In the genomic region with DNA sequence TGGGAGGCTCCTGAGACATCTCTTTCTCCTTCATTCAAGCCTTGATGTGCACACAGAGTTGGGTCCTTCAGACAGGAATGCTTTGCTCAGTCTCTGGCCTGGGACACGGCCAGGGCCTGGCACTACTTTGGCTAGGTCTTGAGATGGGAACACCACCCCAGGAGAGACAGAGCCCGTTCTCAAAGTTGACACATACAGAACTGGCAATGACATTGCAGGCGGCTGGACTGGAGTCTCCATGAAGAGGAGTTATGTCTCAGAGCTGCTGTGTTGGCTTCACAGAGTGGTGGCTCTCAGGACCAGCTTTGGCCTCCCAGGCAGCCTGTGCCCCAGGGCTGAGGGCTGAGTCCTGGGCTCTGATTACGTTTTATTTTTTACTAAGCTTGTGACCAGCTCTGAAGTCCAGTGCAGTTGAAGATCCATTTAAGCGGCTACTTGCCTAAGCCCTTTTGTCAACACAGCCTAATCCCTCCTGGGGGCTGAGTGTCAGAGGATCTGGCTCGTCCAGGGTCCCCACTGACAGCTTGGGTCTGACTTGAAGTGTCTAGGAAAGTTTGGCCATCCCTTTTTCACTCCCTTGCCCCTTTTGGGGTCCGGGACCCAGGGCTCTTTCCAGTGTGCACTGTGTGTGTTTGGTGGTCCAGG, we compare ENCODE assay signal across 8 mouse cellular contexts. TPM values are rescaled to one million over a fixed set of nuclear protein-coding genes. Genes with fewer than 3 reads are reported as not detected.
DNase-seq lines count a peak whose midpoint lies in the region; ATAC-seq lines count a peak whose summit lies in the region.

No protein-coding gene starts in this region.

- H3K36me3 ChIP-seq in hindbrain, embryonic 12.5 days, result no peaks in the 10 kb centered on the region
- no peaks in the 10 kb centered on the region for H3K36me3 ChIP-seq in limb, embryonic 15.5 days
- no peaks in the 10 kb centered on the region for H3K36me3 ChIP-seq in stomach, embryonic 14.5 days (ENCODE audit: control insufficient read depth, insufficient read depth, low read length)

- DNase-seq in urinary bladder, postnatal 25 days (ENCODE audit: low spot score), result peak; percentile 20
- no peak for DNase-seq in urinary bladder, adult 2 months (ENCODE audit: low spot score)
- no peak for DNase-seq in T-cell, adult 2 months (ENCODE audit: low spot score)
- DNase-seq in spleen, postnatal 36 days (ENCODE audit: low spot score in 2 of 2), result no peak
- DNase-seq in cerebellum, adult 11-12 months, result no peak

- H3K9me3 ChIP-seq in hindbrain, embryonic 12.5 days (replicated peaks), result no peaks in the 10 kb centered on the region
- H3K9me3 ChIP-seq in limb, embryonic 15.5 days, result no peaks in the 10 kb centered on the region
- no peaks in the 10 kb centered on the region for H3K9me3 ChIP-seq in stomach, embryonic 14.5 days (ENCODE audit: control insufficient read depth, low read depth, low read length)

- peak overlapping the region; percentile 86 for H3K4me2 ChIP-seq in hindbrain, embryonic 12.5 days (replicated peaks)
- H3K4me2 ChIP-seq in limb, embryonic 15.5 days, result peak overlapping the region; percentile 78
- H3K4me2 ChIP-seq in stomach, embryonic 14.5 days (replicated peaks; ENCODE audit: low read depth, low read length), result peak overlapping the region; percentile 95

- 28% methylated on average over 7 of the region's 7 CpGs for WGBS in hindbrain, embryonic 12.5 days
- WGBS in limb, embryonic 15.5 days, result 28% methylated on average over 7 of the region's 7 CpGs
- 20% methylated on average over 7 of the region's 7 CpGs for WGBS in stomach, embryonic 14.5 days

- H3K4me3 ChIP-seq in hindbrain, embryonic 12.5 days, result peak overlapping the region; percentile 88
- peak overlapping the region; percentile 88 for H3K4me3 ChIP-seq in limb, embryonic 15.5 days
- peak overlapping the region; percentile 85 for H3K4me3 ChIP-seq in stomach, embryonic 14.5 days (ENCODE audit: low read depth, low read length)

- peak overlapping the region; percentile 44 for H3K27ac ChIP-seq in hindbrain, embryonic 12.5 days
- peak overlapping the region; percentile 98 for H3K27ac ChIP-seq in limb, embryonic 15.5 days
- peak overlapping the region; percentile 67 for H3K27ac ChIP-seq in stomach, embryonic 14.5 days (ENCODE audit: low read length)

- no peak for ATAC-seq in hindbrain, embryonic 12.5 days (ENCODE audit: low FRiP score)
- ATAC-seq in limb, embryonic 15.5 days (ENCODE audit: insufficient number of reproducible peaks, low FRiP score, low TSS enrichment, low read depth), result no peak
- no peak for ATAC-seq in stomach, embryonic 14.5 days (ENCODE audit: insufficient number of reproducible peaks, insufficient read depth, low FRiP score, low read depth)

- peaks cover 65% of the 10 kb centered on the region for H3K4me1 ChIP-seq in hindbrain, embryonic 12.5 days
- H3K4me1 ChIP-seq in limb, embryonic 15.5 days, result peaks cover 77% of the 10 kb centered on the region
- peaks cover 48% of the 10 kb centered on the region for H3K4me1 ChIP-seq in stomach, embryonic 14.5 days (ENCODE audit: control insufficient read depth, insufficient read depth, low read length)

- H3K9ac ChIP-seq in hindbrain, embryonic 12.5 days, result peak overlapping the region; percentile 93
- H3K9ac ChIP-seq in limb, embryonic 15.5 days, result peak overlapping the region; percentile 97
- H3K9ac ChIP-seq in stomach, embryonic 14.5 days (replicated peaks; ENCODE audit: low read depth, low read length), result peak overlapping the region; percentile 92; the same call in 1 of the 2 replicates

- H3K27me3 ChIP-seq in hindbrain, embryonic 12.5 days, result 0 out of 2 replicates have a peak, but pooled peaks cover 3% of the 10 kb centered on the region
- no peaks in the 10 kb centered on the region for H3K27me3 ChIP-seq in limb, embryonic 15.5 days
- H3K27me3 ChIP-seq in stomach, embryonic 14.5 days (ENCODE audit: control insufficient read depth, insufficient read depth, low read length), result no peaks in the 10 kb centered on the region

RNA-seq across cellular contexts. Expression of gene Rxra, which starts 2.7 kb away (rescaled TPM):
- polyA plus RNA-seq in urinary bladder, adult 2 months (2012; rRNA removed), result 60.0 and 69.6 TPM in 2 replicates
- 11.1 and 11.2 TPM in 2 replicates for polyA plus RNA-seq in hindbrain, embryonic 12.5 days (2016; fragmentation: Nextera tagmentation; extraction: Ambion mirVana)
- polyA plus RNA-seq in limb, embryonic 15.5 days (2015; fragmentation: Nextera tagmentation; extraction: Ambion mirVana), result 19.4 and 19.7 TPM in 2 replicates
- polyA plus RNA-seq in stomach, embryonic 14.5 days (2014; fragmentation: Nextera tagmentation; extraction: Ambion mirVana), result 9.0 and 10.3 TPM in 2 replicates

Comparison
In these comparisons a context has a peak if more than half of its experiments do, and no peak if none do; other contexts are left out.
1. H3K27ac ChIP-seq: peak in every context shown above with its lines; median percentile 98 in limb, embryonic 15.5 days; 67 in stomach, embryonic 14.5 days; 44 in hindbrain, embryonic 12.5 days.